In genomic region chr9:74534976-74535375, GRCm38 (mm10) we compare ENCODE assay signal across 15 mouse cellular contexts.
A peak's percentile ranks its signal among the peaks of the same experiment; 100 is the strongest.
DNase-seq lines count a peak whose midpoint lies in the region; ATAC-seq and TF ChIP-seq lines count a peak whose summit lies in the region.
"Had no signal": no experiment of that assay in that cellular context is flagged by ENCODE, and none has a peak within 500 bp of the region (broad histone marks: within the 10 kb centered on the region; RNA-seq: fewer than 3 reads in every experiment).

No protein-coding gene starts in this region.

- no peak overlapping the region for H3K4me2 ChIP-seq in lung, embryonic 14.5 days
- no peak overlapping the region for H3K4me2 ChIP-seq in lung, postnatal 0 days (replicated peaks; ENCODE audit: low read depth, low read length)
- no peak overlapping the region for H3K4me2 ChIP-seq in limb, embryonic 11.5 days (ENCODE audit: low read depth, severe bottlenecking)

- no peak overlapping the region for H3K9ac ChIP-seq in lung, embryonic 14.5 days
- H3K9ac ChIP-seq in lung, postnatal 0 days (replicated peaks; ENCODE audit: low read depth): no peak overlapping the region
- H3K9ac ChIP-seq in limb, embryonic 11.5 days (ENCODE audit: low read length): no peak overlapping the region
- H3K9ac ChIP-seq: liver, embryonic 14.5 days had no signal

- no peak overlapping the region for H3K27ac ChIP-seq in lung, embryonic 14.5 days (ENCODE audit: low read depth)
- H3K27ac ChIP-seq in lung, postnatal 0 days (ENCODE audit: low read length): no peak overlapping the region
- H3K27ac ChIP-seq in limb, embryonic 11.5 days (replicated peaks; ENCODE audit: low read depth, low read length): no peak overlapping the region
- H3K27ac ChIP-seq: heart, adult 2 months; layer of hippocampus, adult 2 months; liver, embryonic 14.5 days had no signal

- intact Hi-C loops in gastrocnemius, postnatal 36 days (cut with DNase I): loop anchor here (10.0 kb wide), 1 partner anchor 330 kb away; the partner anchor contains the start of gene Onecut1

- no peak for TF ChIP-seq EP300 in lung, postnatal 0 days (IDR thresholded peaks at IDR 0.05)

- no peaks in the 10 kb centered on the region for H3K9me3 ChIP-seq in lung, embryonic 14.5 days (ENCODE audit: low read depth, low read length)
- H3K9me3 ChIP-seq in lung, postnatal 0 days (ENCODE audit: low read length): no peaks in the 10 kb centered on the region
- no peaks in the 10 kb centered on the region for H3K9me3 ChIP-seq in limb, embryonic 11.5 days (ENCODE audit: control insufficient read depth, low read length)

- no peaks in the 10 kb centered on the region for H3K27me3 ChIP-seq in lung, embryonic 14.5 days (ENCODE audit: insufficient read depth, low read length)
- no peaks in the 10 kb centered on the region; the same call in 1 of the 2 replicates for H3K27me3 ChIP-seq in lung, postnatal 0 days (replicated peaks; ENCODE audit: insufficient read depth, low read length)
- H3K27me3 ChIP-seq in limb, embryonic 11.5 days (ENCODE audit: control insufficient read depth, insufficient read depth, low read length): no peaks in the 10 kb centered on the region

- H3K36me3 ChIP-seq in lung, embryonic 14.5 days (ENCODE audit: insufficient read depth): no peaks in the 10 kb centered on the region
- no peaks in the 10 kb centered on the region for H3K36me3 ChIP-seq in lung, postnatal 0 days (ENCODE audit: insufficient read depth, low read length)
- H3K36me3 ChIP-seq in limb, embryonic 11.5 days (ENCODE audit: control insufficient read depth, insufficient read depth, low read length): no peaks in the 10 kb centered on the region

- H3K4me3 ChIP-seq in lung, embryonic 14.5 days (ENCODE audit: low read depth, low read length): no peak overlapping the region
- H3K4me3 ChIP-seq in lung, postnatal 0 days (ENCODE audit: low read depth, low read length): no peak overlapping the region
- no peak overlapping the region for H3K4me3 ChIP-seq in limb, embryonic 11.5 days (ENCODE audit: low read depth, low read length)
- H3K4me3 ChIP-seq: heart, adult 2 months; layer of hippocampus, adult 2 months had no signal

- WGBS in lung, embryonic 14.5 days: 60% methylated on average over 5 of the region's 5 CpGs
- 53% methylated on average over 5 of the region's 5 CpGs for WGBS in lung, postnatal 0 days
- 57% methylated on average over 5 of the region's 5 CpGs for WGBS in limb, embryonic 11.5 days

- ATAC-seq in lung, embryonic 14.5 days (ENCODE audit: insufficient read depth): no peak
- ATAC-seq in lung, postnatal 0 days: no peak
- no peak for ATAC-seq in limb, embryonic 11.5 days (ENCODE audit: insufficient number of reproducible peaks, low FRiP score, low TSS enrichment, low read depth)
- ATAC-seq: intestine, embryonic 16.5 days had no signal

- TF ChIP-seq CTCF in lung, embryonic 14.5 days (IDR thresholded peaks at IDR 0.05; ENCODE audit: low read depth): no peak
- no peak for TF ChIP-seq CTCF in lung, postnatal 0 days (IDR thresholded peaks at IDR 0.05)

- H3K4me1 ChIP-seq in lung, embryonic 14.5 days (ENCODE audit: insufficient read depth): no peaks in the 10 kb centered on the region
- H3K4me1 ChIP-seq in lung, postnatal 0 days (ENCODE audit: insufficient read depth, low read depth, low read length): no peaks in the 10 kb centered on the region
- H3K4me1 ChIP-seq in limb, embryonic 11.5 days (ENCODE audit: control insufficient read depth, insufficient read depth, low read length): no peaks in the 10 kb centered on the region

- DNase-seq in adrenal gland, adult (ENCODE audit: inconsistent age in 2 of 2, low spot score in 1 of 2): peak; percentile 5 to 46
- DNase-seq in adrenal gland, adult 18-20 months (ENCODE audit: low spot score in 2 of 2): no peak
- peak; percentile 67 for DNase-seq in lung, embryonic 14.5 days
- DNase-seq in lung, postnatal 0 days (ENCODE audit: low spot score): no peak
- peak; percentile 4 for DNase-seq in c-Kit-positive CD71-negative TER-119-negative erythroid progenitor cells, embryonic 14.5 days (ENCODE audit: low read depth)
- DNase-seq in limb, embryonic 11.5 days (ENCODE audit: low spot score): peak; percentile 50
- DNase-seq in frontal cortex, postnatal 14 days (ENCODE audit: low spot score in 2 of 2): no peak
- no peak for DNase-seq in gastrocnemius, postnatal 36 days
- DNase-seq: cerebellum, adult 11-12 months; heart, adult 2 months; heart, postnatal 36 days; thymus, adult 18-20 months had no signal

Comparison
In these comparisons a context has a peak if more than half of its experiments do, and no peak if none do; other contexts are left out.
1. DNase-seq: peak in adrenal gland, adult (2 of 2), lung, embryonic 14.5 days (single experiment), c-Kit-positive CD71-negative TER-119-negative erythroid progenitor cells, embryonic 14.5 days (single experiment) and limb, embryonic 11.5 days (single experiment); none in adrenal gland, adult 18-20 months (0 of 2), lung, postnatal 0 days (single experiment), frontal cortex, postnatal 14 days (0 of 2) and gastrocnemius, postnatal 36 days (0 of 2).